Mouse (Mus musculus): ENCODE data around the gene Shld2.

DNA sequence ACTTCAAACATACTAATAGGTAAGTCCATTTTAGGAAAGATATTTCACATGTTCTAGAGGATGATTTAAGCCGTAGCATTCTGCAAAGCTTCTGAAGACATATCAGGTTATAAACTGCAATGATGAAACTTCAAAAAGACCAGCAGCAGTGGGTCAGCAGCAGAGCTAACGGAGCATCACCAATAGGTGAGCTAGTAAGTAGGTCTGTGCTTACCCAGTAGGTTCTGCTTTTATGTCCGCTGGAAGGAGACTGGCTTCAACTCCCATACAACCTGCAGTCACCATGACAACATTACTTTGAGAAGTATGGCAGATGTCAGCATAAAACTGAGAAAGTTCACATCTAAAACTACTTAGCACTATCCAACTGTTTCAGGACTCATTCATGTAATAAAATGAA lies 16.7 kb downstream of the Shld2 start:
- TF ChIP-seq CTCF (IDR thresholded peaks at IDR 0.05; ENCODE audit: insufficient read depth, low read depth, low read length) (no peak), POLR2A (IDR thresholded peaks at IDR 0.05; ENCODE audit: insufficient read depth, low read depth, low read length) (no peak)
